Mouse (Mus musculus) R1 (cell line): ENCODE measurements around the gene Zrsr1.
A peak's percentile ranks its signal among the peaks of the same experiment; 100 is the strongest.

Experiments
- DNase-seq: peaks from one replicate; pipeline ENCODE4 v3.0.0-alpha.2; 2018; ENCODE audit warnings: low read depth, low spot score

Zrsr1 gene

GRCm38 (mm10) chr11:23008824-23009200, 37.0 kb downstream of the Zrsr1 start:
- no peak for DNase-seq

GRCm38 (mm10) chr11:23013096-23013495, 41.3 kb downstream of the Zrsr1 start:
- no peak for DNase-seq

GRCm38 (mm10) chr11:23013580-23014294, 41.9 kb downstream of the Zrsr1 start:
- DNase-seq = peak; percentile 70

- no peak for DNase-seq
Measured at GRCm38 (mm10) chr11:23014996-23015395, 43.2 kb downstream of the Zrsr1 start.

GRCm38 (mm10) chr11:23017943-23018342, 46.1 kb downstream of the Zrsr1 start:
- peak; percentile 43 for DNase-seq

GRCm38 (mm10) chr11:23020116-23020770, 48.4 kb downstream of the Zrsr1 start:
- DNase-seq = peak; percentile 53

GRCm38 (mm10) chr11:23020841-23021240, 49.0 kb downstream of the Zrsr1 start:
- DNase-seq = no peak

- no peak for DNase-seq
Measured at GRCm38 (mm10) chr11:23023155-23023554, 51.4 kb downstream of the Zrsr1 start.

GRCm38 (mm10) chr11:23024169-23024568, 52.4 kb downstream of the Zrsr1 start:
- no peak for DNase-seq
